Mouse (Mus musculus): ENCODE measurements at regions not wholly inside any gene's neighbourhood (a gene's known extent, or its start where the extent isn't known, plus 50 kb on each side); places are given as distances from the start of the nearest gene placed in this dataset.

DNA sequence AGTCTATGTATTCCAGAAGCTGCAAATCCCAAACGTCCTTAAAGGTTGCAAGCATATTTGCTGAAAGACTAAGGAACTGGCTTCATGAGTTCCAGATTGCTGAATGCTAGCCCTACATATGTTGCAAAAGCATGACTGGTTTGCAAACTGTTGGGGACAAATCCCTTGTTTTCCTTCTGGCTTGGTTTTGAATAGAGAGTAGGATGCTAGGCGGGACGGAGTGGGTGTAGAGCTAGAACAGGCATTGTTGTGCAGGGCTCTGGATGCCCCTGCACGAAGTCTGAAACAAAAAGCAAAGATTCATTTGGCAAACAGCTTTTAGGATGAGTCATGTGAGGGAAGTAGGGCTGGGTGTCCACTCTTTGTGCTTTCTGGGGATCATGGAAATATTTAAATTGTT is 500.9 kb upstream of the Cnksr2 start:
- Histone ChIP-seq H3K4me1 (ENCODE audit: control insufficient read depth, insufficient read depth, low read depth, low read length) (no peaks in the 10 kb centered on the region), H3K9me3 (ENCODE audit: control insufficient read depth, low read length) (no peaks in the 10 kb centered on the region), H3K27ac (ENCODE audit: low read depth, low read length) (no peak overlapping the region), H3K9ac (ENCODE audit: low read depth, low read length) (no peak overlapping the region), H3K36me3 (ENCODE audit: control insufficient read depth, insufficient read depth, low read length) (no peaks in the 10 kb centered on the region), H3K4me2 (ENCODE audit: low read length) (no peak overlapping the region), H3K4me3 (ENCODE audit: low read length) (no peak overlapping the region), H3K27me3 (replicated peaks; ENCODE audit: control insufficient read depth, insufficient read depth, low read length) (no peaks in the 10 kb centered on the region)
- 42% methylated on average over 4 of the region's 4 CpGs for WGBS
- no peak for ATAC-seq

DNA sequence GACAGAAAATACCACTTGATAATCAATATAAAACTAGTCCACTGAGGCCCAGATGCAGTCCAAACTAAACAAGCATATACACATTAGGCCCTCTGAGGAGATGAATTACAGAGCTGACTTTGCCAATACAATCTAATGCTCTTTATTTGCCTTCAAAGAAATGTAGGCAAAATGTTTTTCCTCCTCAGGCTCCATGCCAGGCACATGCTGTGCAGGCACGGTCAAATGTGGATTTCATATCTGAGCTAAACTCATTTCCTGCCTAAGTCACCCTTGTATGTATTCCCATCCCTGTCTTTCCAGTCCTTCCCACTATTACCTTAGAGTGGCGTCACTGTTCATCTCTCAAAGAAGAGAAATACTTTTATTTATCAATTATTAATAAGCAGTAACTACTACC is 534.8 kb upstream of the Cnksr2 start:
- H3K27me3 ChIP-seq (replicated peaks; ENCODE audit: control insufficient read depth, insufficient read depth, low read length) = no peaks in the 10 kb centered on the region
- no peak overlapping the region for H3K9ac ChIP-seq (ENCODE audit: low read depth, low read length)
- no peak overlapping the region for H3K4me2 ChIP-seq (ENCODE audit: low read length)
- H3K4me3 ChIP-seq (ENCODE audit: low read length) = no peak overlapping the region
- no peak overlapping the region for H3K27ac ChIP-seq (ENCODE audit: low read depth, low read length)
- no peaks in the 10 kb centered on the region for H3K36me3 ChIP-seq (ENCODE audit: control insufficient read depth, insufficient read depth, low read length)
- ATAC-seq = no peak
- H3K9me3 ChIP-seq (ENCODE audit: control insufficient read depth, low read length) = no peaks in the 10 kb centered on the region
- no peaks in the 10 kb centered on the region for H3K4me1 ChIP-seq (ENCODE audit: control insufficient read depth, insufficient read depth, low read depth, low read length)
- WGBS = 74% methylated on average over 2 of the region's 2 CpGs

DNA sequence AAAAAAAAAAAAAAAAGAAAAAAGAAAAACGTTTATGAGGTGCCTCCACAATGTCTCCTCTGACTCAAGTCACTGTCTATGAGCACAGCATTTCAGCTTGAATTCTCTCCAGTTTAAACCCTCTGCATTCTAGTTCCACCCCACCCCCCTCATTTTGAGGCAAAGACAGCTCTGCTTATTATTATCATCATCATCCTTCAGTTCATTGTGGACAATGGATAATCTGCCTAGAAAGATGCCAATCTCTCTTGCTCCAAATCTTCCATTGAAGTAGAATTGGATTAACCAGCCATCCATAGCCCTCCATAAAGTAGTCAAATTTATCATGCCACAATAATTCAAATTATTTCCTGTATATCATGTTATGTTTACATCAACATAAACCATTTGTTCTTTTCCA is 570.0 kb upstream of the Cnksr2 start:
- Histone ChIP-seq H3K4me2 (ENCODE audit: low read length) (no peak overlapping the region), H3K9ac (ENCODE audit: low read depth, low read length) (no peak overlapping the region), H3K27me3 (replicated peaks; ENCODE audit: control insufficient read depth, insufficient read depth, low read length) (no peaks in the 10 kb centered on the region), H3K36me3 (ENCODE audit: control insufficient read depth, insufficient read depth, low read length) (no peaks in the 10 kb centered on the region), H3K4me1 (ENCODE audit: control insufficient read depth, insufficient read depth, low read depth, low read length) (no peaks in the 10 kb centered on the region), H3K27ac (ENCODE audit: low read depth, low read length) (no peak overlapping the region), H3K9me3 (ENCODE audit: control insufficient read depth, low read length) (no peaks in the 10 kb centered on the region), H3K4me3 (ENCODE audit: low read length) (no peak overlapping the region)
- no peak for ATAC-seq
- 26% methylated on average over 1 of the region's 1 CpGs for WGBS

DNA sequence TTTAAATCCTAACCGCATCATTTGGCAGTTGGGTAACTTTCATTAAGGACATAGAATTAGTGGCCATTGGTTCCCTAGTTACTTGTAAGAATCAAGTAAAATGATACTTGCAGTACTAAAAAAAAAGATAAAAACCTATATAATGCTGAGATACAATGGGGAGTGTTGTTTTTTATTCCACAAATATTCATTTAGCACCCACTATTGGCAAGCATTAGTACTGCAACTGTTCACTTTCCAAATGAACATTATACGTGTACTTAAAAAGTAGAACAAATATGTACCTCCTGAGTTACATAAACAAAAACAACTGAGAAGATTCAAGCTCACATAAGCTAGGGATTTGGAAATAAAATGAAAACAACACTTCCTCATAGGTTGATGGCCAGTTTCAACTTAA is 570.5 kb upstream of the Cnksr2 start:
- Histone ChIP-seq H3K36me3 (ENCODE audit: control insufficient read depth, insufficient read depth, low read length) (no peaks in the 10 kb centered on the region), H3K4me2 (ENCODE audit: low read length) (no peak overlapping the region), H3K27ac (ENCODE audit: low read depth, low read length) (no peak overlapping the region), H3K9ac (ENCODE audit: low read depth, low read length) (no peak overlapping the region), H3K4me1 (ENCODE audit: control insufficient read depth, insufficient read depth, low read depth, low read length) (no peaks in the 10 kb centered on the region), H3K4me3 (ENCODE audit: low read length) (no peak overlapping the region), H3K27me3 (replicated peaks; ENCODE audit: control insufficient read depth, insufficient read depth, low read length) (no peaks in the 10 kb centered on the region), H3K9me3 (ENCODE audit: control insufficient read depth, low read length) (no peaks in the 10 kb centered on the region)
- no peak for ATAC-seq
- 77% methylated on average over 2 of the region's 2 CpGs for WGBS

DNA sequence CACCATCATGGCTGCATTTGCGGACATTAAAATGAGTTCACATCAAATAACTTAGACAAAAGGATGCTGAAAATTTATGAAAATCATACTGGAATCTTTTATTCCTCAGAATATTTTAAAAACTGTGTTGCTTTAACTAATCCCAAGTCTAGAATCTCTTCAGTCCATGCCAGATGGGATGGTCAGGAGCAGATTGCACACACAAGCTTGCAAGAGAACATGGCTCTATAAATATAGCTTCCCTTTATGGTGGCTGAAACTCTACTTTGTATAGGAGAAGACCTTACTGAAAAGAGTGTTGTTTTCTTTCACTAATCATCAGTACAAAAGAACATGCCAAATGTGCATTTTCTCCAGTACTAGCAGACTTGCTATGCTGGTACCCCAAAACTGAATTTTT is 570.9 kb upstream of the Cnksr2 start:
- H3K4me1 ChIP-seq (ENCODE audit: control insufficient read depth, insufficient read depth, low read depth, low read length) = no peaks in the 10 kb centered on the region
- no peaks in the 10 kb centered on the region for H3K27me3 ChIP-seq (replicated peaks; ENCODE audit: control insufficient read depth, insufficient read depth, low read length)
- H3K36me3 ChIP-seq (ENCODE audit: control insufficient read depth, insufficient read depth, low read length) = no peaks in the 10 kb centered on the region
- no peak overlapping the region for H3K4me3 ChIP-seq (ENCODE audit: low read length)
- WGBS = 89% methylated on average over 1 of the region's 1 CpGs
- H3K27ac ChIP-seq (ENCODE audit: low read depth, low read length) = no peak overlapping the region
- no peak overlapping the region for H3K9ac ChIP-seq (ENCODE audit: low read depth, low read length)
- ATAC-seq = no peak
- H3K9me3 ChIP-seq (ENCODE audit: control insufficient read depth, low read length) = no peaks in the 10 kb centered on the region
- no peak overlapping the region for H3K4me2 ChIP-seq (ENCODE audit: low read length)

DNA sequence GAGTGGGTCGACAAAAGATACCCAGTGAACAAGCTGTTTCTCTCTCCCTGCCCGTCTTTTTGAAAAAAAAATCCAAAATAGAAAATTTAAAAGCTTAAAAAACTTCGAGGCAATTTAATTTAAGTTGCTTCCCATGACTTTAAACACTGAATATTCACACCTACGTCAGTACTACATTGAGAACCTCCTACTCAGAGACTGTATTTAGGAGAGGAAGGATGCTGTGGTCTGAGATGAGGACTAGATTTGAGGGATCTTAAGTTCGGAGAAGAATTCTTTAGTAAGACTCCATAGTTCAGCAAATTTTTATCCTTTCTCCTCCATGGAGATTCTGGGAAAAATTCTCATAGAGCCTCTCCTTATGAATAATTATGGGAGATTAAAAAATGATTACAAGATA is 571.4 kb upstream of the Cnksr2 start:
- no peaks in the 10 kb centered on the region for H3K9me3 ChIP-seq (ENCODE audit: control insufficient read depth, low read length)
- H3K4me1 ChIP-seq (ENCODE audit: control insufficient read depth, insufficient read depth, low read depth, low read length) = no peaks in the 10 kb centered on the region
- no peak overlapping the region for H3K27ac ChIP-seq (ENCODE audit: low read depth, low read length)
- H3K27me3 ChIP-seq (replicated peaks; ENCODE audit: control insufficient read depth, insufficient read depth, low read length) = no peaks in the 10 kb centered on the region
- no peak for ATAC-seq
- H3K36me3 ChIP-seq (ENCODE audit: control insufficient read depth, insufficient read depth, low read length) = no peaks in the 10 kb centered on the region
- no peak overlapping the region for H3K4me2 ChIP-seq (ENCODE audit: low read length)
- WGBS = 70% methylated on average over 5 of the region's 5 CpGs
- no peak overlapping the region for H3K4me3 ChIP-seq (ENCODE audit: low read length)
- H3K9ac ChIP-seq (ENCODE audit: low read depth, low read length) = no peak overlapping the region

DNA sequence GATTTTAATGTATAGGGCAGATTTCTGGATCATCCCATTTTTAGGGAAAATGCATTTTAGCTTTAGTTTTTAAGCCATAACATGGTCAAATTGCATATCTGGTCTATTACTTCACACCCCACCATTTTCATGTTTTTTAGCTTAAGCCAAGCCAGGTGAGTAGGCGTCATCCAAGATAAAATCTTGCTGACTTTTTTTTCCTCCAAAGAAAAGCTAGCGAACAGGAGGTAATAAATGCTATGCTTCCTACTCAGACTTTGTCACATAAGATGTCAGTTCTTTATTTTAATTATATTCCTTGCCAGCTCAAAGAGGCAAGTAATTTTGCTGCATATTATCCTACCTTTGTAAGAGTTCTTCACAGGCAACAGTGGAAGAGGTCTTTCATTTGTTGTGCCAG is 572.0 kb upstream of the Cnksr2 start:
- Histone ChIP-seq H3K27me3 (replicated peaks; ENCODE audit: control insufficient read depth, insufficient read depth, low read length) (no peaks in the 10 kb centered on the region), H3K27ac (ENCODE audit: low read depth, low read length) (no peak overlapping the region), H3K4me1 (ENCODE audit: control insufficient read depth, insufficient read depth, low read depth, low read length) (no peaks in the 10 kb centered on the region), H3K4me3 (ENCODE audit: low read length) (no peak overlapping the region), H3K9ac (ENCODE audit: low read depth, low read length) (no peak overlapping the region), H3K9me3 (ENCODE audit: control insufficient read depth, low read length) (no peaks in the 10 kb centered on the region), H3K36me3 (ENCODE audit: control insufficient read depth, insufficient read depth, low read length) (no peaks in the 10 kb centered on the region), H3K4me2 (ENCODE audit: low read length) (no peak overlapping the region)
- no peak for ATAC-seq
- WGBS = 77% methylated on average over 2 of the region's 2 CpGs

DNA sequence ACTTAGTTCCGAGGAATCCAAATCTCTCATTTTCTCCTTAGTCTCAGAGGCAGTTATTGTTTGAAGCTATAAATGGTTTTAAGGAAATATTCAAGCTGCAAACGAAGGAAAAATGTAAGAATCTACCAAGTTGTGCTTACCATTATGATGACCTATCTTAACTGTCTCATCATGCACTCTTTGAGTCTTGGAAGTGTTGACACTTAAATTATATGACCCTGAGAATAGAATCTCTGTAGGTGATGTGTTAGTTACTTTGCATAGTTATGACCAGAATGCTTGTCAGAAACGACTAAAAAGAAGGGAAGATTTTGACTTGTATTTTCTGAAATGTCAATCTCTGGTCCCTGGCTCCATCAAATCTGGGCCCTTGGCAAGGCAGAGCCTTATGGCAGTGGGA is 582.7 kb upstream of the Rps6ka3 start:
- Histone ChIP-seq H3K27me3 (replicated peaks; ENCODE audit: control insufficient read depth, insufficient read depth, low read length) (no peaks in the 10 kb centered on the region; the same call in 1 of the 2 replicates), H3K9ac (ENCODE audit: low read depth, low read length) (no peak overlapping the region), H3K4me1 (ENCODE audit: control insufficient read depth, insufficient read depth, low read depth, low read length) (no peaks in the 10 kb centered on the region), H3K4me2 (ENCODE audit: low read length) (no peak overlapping the region), H3K4me3 (ENCODE audit: low read length) (no peak overlapping the region), H3K27ac (ENCODE audit: low read depth, low read length) (no peak overlapping the region), H3K9me3 (ENCODE audit: control insufficient read depth, low read length) (no peaks in the 10 kb centered on the region), H3K36me3 (ENCODE audit: control insufficient read depth, insufficient read depth, low read length) (no peaks in the 10 kb centered on the region)
- WGBS = 72% methylated on average over 3 of the region's 3 CpGs
- ATAC-seq = no peak

DNA sequence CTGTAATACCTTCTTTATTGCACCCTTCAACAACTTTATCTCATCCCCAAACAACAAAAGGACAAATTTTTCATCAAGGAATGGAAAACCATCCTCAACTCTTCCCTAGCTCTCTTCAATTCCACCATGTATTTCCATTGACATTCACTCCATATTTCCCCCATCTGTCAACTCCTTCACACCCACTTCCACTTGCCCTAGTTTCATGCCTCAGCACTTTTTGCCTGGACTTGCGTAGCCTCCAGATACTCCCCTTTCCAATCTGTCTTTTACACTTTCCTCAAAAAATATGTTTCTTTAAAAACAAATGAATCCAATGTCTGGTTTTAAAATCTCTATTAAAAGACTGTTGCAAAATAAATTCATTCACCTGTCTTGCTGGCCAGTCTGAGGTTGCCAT is 577.7 kb upstream of the Rps6ka3 start:
- no peak overlapping the region for H3K4me3 ChIP-seq (ENCODE audit: low read length)
- H3K27ac ChIP-seq (ENCODE audit: low read depth, low read length) = no peak overlapping the region
- WGBS = 88% methylated on average over 1 of the region's 1 CpGs
- H3K4me1 ChIP-seq (ENCODE audit: control insufficient read depth, insufficient read depth, low read depth, low read length) = no peaks in the 10 kb centered on the region
- H3K9ac ChIP-seq (ENCODE audit: low read depth, low read length) = no peak overlapping the region
- H3K36me3 ChIP-seq (ENCODE audit: control insufficient read depth, insufficient read depth, low read length) = no peaks in the 10 kb centered on the region
- H3K27me3 ChIP-seq (replicated peaks; ENCODE audit: control insufficient read depth, insufficient read depth, low read length) = no peaks in the 10 kb centered on the region; the same call in 1 of the 2 replicates
- no peak for ATAC-seq
- no peaks in the 10 kb centered on the region for H3K9me3 ChIP-seq (ENCODE audit: control insufficient read depth, low read length)
- no peak overlapping the region for H3K4me2 ChIP-seq (ENCODE audit: low read length)

DNA sequence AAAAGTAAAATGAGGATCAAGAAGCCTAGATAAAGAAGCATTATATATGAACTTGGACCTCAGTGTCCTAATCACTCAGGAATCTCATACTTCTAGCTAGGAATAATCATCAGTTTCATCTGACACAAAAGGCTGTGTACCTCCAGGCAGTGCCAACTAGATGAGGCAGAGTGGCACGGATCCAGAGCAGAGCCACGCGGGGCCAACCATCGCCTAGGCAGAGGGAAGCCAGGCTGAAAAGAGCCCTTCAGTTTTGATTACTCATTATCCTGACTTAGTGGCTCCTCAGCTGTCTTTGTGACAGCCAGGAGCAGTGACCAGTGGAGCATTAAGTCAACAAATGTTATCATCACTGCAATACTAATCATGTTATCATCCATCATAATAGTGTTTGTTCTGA is 557.9 kb upstream of the Rps6ka3 start:
- 45% methylated on average over 4 of the region's 4 CpGs for WGBS

More for the DNA sequence above, 557.9 kb upstream of the Rps6ka3 start:
- Histone ChIP-seq H3K4me2 (ENCODE audit: low read length) (no peak overlapping the region), H3K4me1 (ENCODE audit: control insufficient read depth, insufficient read depth, low read depth, low read length) (no peaks in the 10 kb centered on the region), H3K27ac (ENCODE audit: low read depth, low read length) (no peak overlapping the region), H3K9ac (ENCODE audit: low read depth, low read length) (no peak overlapping the region), H3K36me3 (ENCODE audit: control insufficient read depth, insufficient read depth, low read length) (no peaks in the 10 kb centered on the region), H3K27me3 (replicated peaks; ENCODE audit: control insufficient read depth, insufficient read depth, low read length) (no peaks in the 10 kb centered on the region), H3K4me3 (ENCODE audit: low read length) (no peak overlapping the region), H3K9me3 (ENCODE audit: control insufficient read depth, low read length) (no peaks in the 10 kb centered on the region)
- ATAC-seq = peak; percentile 84
